Mouse (Mus musculus) intestine, embryonic 14.5 days (tissue): ENCODE results near the gene Gm21518. TPM values are rescaled to one million over a fixed set of nuclear protein-coding genes. Genes with fewer than 3 reads are reported as not detected.
"Not testable (repeated sequence)": the region's sequence is repeated elsewhere in the genome, so short reads cannot be mapped to it uniquely, and the experiment has no call there.

Source experiments
- ATAC-seq: fragments of 200-750 bp; cut with Nextera tagmentation; replicated peaks from 2 replicates; pipeline ENCODE4 v1.8.0; 2017; ENCODE audit warnings: low read depth, moderate number of reproducible peaks, moderate TSS enrichment, moderate library complexity; ENCODE audit not compliant: low FRiP score, low TSS enrichment
- DNase-seq: peaks from one replicate; pipeline ENCODE4 v3.0.0-alpha.2; 2018; ENCODE audit warnings: low spot score
- H3K27ac ChIP-seq: fragments of 300-500 bp; sonication (generic); 2 replicates; pipeline ENCODE4 v1.5.1; 2014; ENCODE audit warnings: low read depth, mild to moderate bottlenecking, control low read depth
- H3K27me3 ChIP-seq: fragments of 300-500 bp; sonication (generic); replicated peaks from 2 replicates; pipeline ENCODE4 v1.6.1; 2014; ENCODE audit warnings: low read length, control low read depth; ENCODE audit not compliant: control insufficient read depth, insufficient read depth
- H3K36me3 ChIP-seq: fragments of 300-500 bp; sonication (generic); 2 replicates; pipeline ENCODE4 v1.6.1; 2014; ENCODE audit warnings: low read length, control low read depth; ENCODE audit not compliant: control insufficient read depth, insufficient read depth
- H3K4me1 ChIP-seq: fragments of 300-500 bp; sonication (generic); replicated peaks from 2 replicates; pipeline ENCODE4 v1.6.1; 2014; ENCODE audit warnings: low read length, control low read depth, mixed read lengths; ENCODE audit not compliant: control insufficient read depth, insufficient read depth
- H3K4me2 ChIP-seq: fragments of 300-500 bp; sonication (generic); 2 replicates; pipeline ENCODE4 v1.6.1; 2014; ENCODE audit warnings: low read length
- H3K4me3 ChIP-seq: fragments of 300-500 bp; sonication (generic); 2 replicates; pipeline ENCODE4 v1.5.1; 2014; ENCODE audit warnings: low read depth, low read length, control low read depth, mixed read lengths
- H3K9ac ChIP-seq: fragments of 300-500 bp; sonication (generic); 2 replicates; pipeline ENCODE4 v1.6.1; 2014; ENCODE audit warnings: mild to moderate bottlenecking, low read length
- H3K9me3 ChIP-seq: fragments of 300-500 bp; sonication (generic); 2 replicates; pipeline ENCODE4 v1.6.1; 2016; ENCODE audit warnings: low read length, control low read depth; ENCODE audit not compliant: control insufficient read depth
- WGBS: fragments of 180-500 bp; shearing (Covaris S2); extraction: QIAGEN DNeasy Blood & Tissue Kit; methylation state at CpG from one replicate; pipeline ENCODE4 v1.1.7; 2014; 5-methylcytosine and 5-hydroxymethylcytosine counted together
- polyA plus RNA-seq: library from polyadenylated mRNA; unstranded; fragments of >200 nt; fragmentation: Nextera tagmentation; extraction: Ambion mirVana; gene quantifications from 2 replicates; pipeline ENCODE4 v1.2.1, GENCODE M21; 2014

Gene Gm21518
- polyA plus RNA-seq, result not detected in 2 replicates

- ATAC-seq, H3K27ac ChIP-seq, H3K36me3 ChIP-seq, H3K27me3 ChIP-seq, H3K4me2 ChIP-seq, H3K4me3 ChIP-seq, H3K9ac ChIP-seq, H3K9me3 ChIP-seq, DNase-seq, H3K4me1 ChIP-seq: not testable (repeated sequence)
- no CpG with 5 or more reads among the region's 6 CpGs for WGBS
These were observed at the start of gene Gm21518 for GRCm38 (mm10) chrY:62190566-62190965. Gm21518 (plus strand) TSS chrY:62190866.
